Mouse (Mus musculus) lung, adult 2 months (tissue): ENCODE measurements at regions not wholly inside any gene's neighbourhood (a gene's known extent, or its start where the extent isn't known, plus 50 kb on each side); places are given as distances from the start of the nearest gene placed in this dataset.

Experiments
- CTCF ChIP-seq: fragments of 200-500 bp; IDR thresholded peaks from 2 replicates; pipeline ENCODE4 v1.5.1; 2011; ENCODE audit warnings: mild to moderate bottlenecking, low read length, control low read depth; ENCODE audit not compliant: insufficient read depth
- POLR2A ChIP-seq: fragments of 200-500 bp; IDR thresholded peaks from 2 replicates; pipeline ENCODE4 v1.6.1; 2011; ENCODE audit warnings: low read depth, mild to moderate bottlenecking, control low read depth, low read length, borderline replicate concordance; ENCODE audit errors: extremely low read depth

DNA sequence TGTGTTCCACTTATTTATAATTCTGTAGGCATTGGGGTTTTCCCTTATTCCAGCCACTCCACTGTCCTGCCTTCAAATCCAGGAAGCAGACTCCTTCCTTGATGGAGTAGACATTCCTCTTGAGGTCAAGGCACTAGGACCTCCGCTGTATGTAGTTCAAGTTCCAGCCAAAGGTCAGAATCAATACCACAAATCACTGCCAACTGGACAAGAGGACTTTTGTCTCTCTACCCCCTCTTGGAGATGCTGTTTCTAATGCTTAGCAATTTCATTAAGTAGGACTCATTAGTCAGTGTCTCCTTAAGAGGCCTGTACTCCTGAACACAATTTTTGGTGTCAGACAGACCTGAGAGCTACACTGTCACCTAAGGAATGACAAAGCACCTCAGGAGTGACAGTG lies 115.0 kb upstream of the Mpped2 start:
- TF ChIP-seq CTCF: no peak
- no peak for TF ChIP-seq POLR2A
